Mouse (Mus musculus): Measurements from ENCODE around the gene Cys1. TPM values are rescaled to one million over a fixed set of nuclear protein-coding genes. Genes with fewer than 3 reads are reported as not detected.

The Cys1 gene
- polyA plus RNA-seq (2012; fragmentation: generic; extraction: Trizol), result 0.26 TPM

DNA sequence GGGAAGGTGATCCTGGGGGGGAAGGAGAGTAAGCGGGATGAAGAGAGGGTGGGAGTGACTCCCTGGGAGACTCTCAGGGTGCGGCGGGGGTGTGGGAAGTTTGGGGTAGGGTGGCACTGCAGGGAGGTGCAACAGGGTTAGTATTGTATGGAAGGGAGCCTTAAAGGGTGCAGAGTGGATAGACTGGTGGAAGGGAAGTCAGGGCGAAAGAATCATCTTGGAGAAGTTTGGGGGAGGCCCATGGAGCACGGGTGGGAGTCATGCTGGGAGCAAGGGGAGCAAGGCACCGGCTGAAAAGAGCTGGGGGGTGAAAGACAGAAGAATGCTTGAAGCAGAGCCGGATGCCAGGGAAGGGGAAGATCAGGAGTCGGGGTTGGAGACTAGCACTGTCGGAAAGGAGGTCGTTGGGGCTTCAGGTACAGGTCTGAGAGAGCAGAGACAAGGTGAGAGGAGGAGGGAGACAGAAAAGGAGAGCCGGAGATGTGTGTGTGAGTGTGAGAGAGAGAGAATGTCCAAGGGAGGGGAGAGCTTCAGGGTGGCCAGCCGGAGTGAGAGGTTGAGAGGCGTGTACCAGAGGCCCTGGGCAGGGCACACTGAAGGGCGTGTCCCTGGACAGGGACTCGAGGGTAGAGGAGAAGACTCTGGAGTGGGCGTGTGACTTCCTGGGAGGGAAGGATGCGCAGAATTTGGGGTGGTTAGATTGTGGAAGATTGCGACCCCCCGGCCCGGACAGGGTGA is at the start of gene Cys1:
TSS of gene Cys1 (minus strand) at position 528 of the 738 bp plus-strand sequence.
- Histone ChIP-seq H3K79me2 (ENCODE audit: control insufficient read depth, insufficient read depth) (no peaks in the 10 kb centered on the region), H3K4me2 (ENCODE audit: low read depth) (peak within 1 kb of the TSS; percentile 65), H3ac (ENCODE audit: control insufficient read depth, insufficient read length) (no peak within 1 kb of the TSS), H3K4me3 (peak within 1 kb of the TSS; percentile 14), H3K36me3 (ENCODE audit: control insufficient read depth, insufficient read depth) (no peaks in the 10 kb centered on the region), H3K27me3 (ENCODE audit: control insufficient read depth, insufficient read depth, insufficient read length) (peaks cover 11% of the 10 kb centered on the region)
- no peak for TF ChIP-seq REST (IDR thresholded peaks at IDR 0.05; ENCODE audit: insufficient read depth, insufficient read length)
- TF ChIP-seq USF1 (IDR thresholded peaks at IDR 0.05; ENCODE audit: low read depth), result no peak
- TF ChIP-seq MAX (IDR thresholded peaks at IDR 0.05; ENCODE audit: low read depth), result no peak
- no peak for TF ChIP-seq CEBPB (IDR thresholded peaks at IDR 0.05; ENCODE audit: insufficient read depth, poor library complexity, severe bottlenecking)

DNA sequence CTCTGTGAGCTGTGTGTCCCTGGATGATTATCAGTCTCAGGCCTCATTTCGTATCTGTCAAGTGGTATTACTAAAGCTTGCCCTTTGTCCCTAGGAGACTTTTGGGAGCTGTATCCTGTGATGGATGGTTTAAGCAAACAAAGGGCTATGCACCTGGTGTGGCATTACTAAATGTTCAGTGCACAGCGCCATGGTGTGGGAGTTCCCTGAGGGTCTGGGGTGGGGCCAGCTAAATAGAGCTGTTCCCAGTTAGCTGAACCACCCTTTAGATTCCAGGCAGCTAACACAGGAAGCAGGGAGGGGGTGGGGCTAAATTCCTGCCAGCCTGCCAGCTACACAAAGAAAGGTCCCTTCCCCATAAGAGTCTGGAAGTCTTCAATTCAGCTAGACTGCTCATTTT is 42.8 kb upstream of the Cys1 start:
- H3K4me2 ChIP-seq (ENCODE audit: low read depth), result peak overlapping the region; percentile 22
- TF ChIP-seq USF1 (IDR thresholded peaks at IDR 0.05; ENCODE audit: low read depth), result no peak
- no peak for TF ChIP-seq TCF3 (IDR thresholded peaks at IDR 0.05; ENCODE audit: insufficient read length, low read depth)
- TF ChIP-seq MYOG (IDR thresholded peaks at IDR 0.05; ENCODE audit: control insufficient read depth in 1 of 3, insufficient read depth in 1 of 3, insufficient read length in 2 of 3, low read depth in 2 of 3), result no peak
- no peak for TF ChIP-seq POLR2AphosphoS2 (IDR thresholded peaks at IDR 0.05; ENCODE audit: insufficient read length, low read depth)
- no peak for TF ChIP-seq E2F4 (IDR thresholded peaks at IDR 0.05; ENCODE audit: insufficient read depth)
- no peak for TF ChIP-seq SRF (IDR thresholded peaks at IDR 0.05; ENCODE audit: control insufficient read depth, insufficient read length, low read depth)
- no peaks in the 10 kb centered on the region for H3K27me3 ChIP-seq (ENCODE audit: control insufficient read depth, insufficient read depth, insufficient read length)
- H3K36me3 ChIP-seq (ENCODE audit: control insufficient read depth, insufficient read depth), result no peaks in the 10 kb centered on the region
- H3K4me3 ChIP-seq, result no peak overlapping the region
- no peaks in the 10 kb centered on the region for H3K79me2 ChIP-seq (ENCODE audit: control insufficient read depth, insufficient read depth)
- no peak overlapping the region for H3ac ChIP-seq (ENCODE audit: control insufficient read depth, insufficient read length)

DNA sequence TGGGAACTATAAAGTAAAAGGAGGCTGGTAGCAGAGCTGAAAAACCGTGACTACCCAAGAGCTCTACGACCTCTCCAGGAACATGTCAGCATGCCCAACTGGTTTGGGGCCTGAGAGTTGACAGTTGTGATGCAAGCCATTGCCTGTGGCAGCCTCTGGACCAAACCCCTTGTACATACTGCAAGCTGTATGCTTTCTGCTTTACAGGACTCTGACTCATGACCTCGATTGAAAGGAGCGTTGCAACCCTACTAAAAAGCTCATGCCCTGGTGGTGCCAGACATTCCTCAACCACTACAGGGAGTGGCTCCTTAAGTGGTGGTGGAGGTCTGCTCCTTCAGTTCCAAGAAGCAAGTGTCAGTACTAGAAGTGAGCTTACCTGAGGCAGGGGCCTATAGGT is 42.2 kb upstream of the Cys1 start:
- Histone ChIP-seq H3K4me3 (no peak overlapping the region), H3K27me3 (ENCODE audit: control insufficient read depth, insufficient read depth, insufficient read length) (no peaks in the 10 kb centered on the region), H3K4me2 (ENCODE audit: low read depth) (peak overlapping the region; percentile 22), H3K79me2 (ENCODE audit: control insufficient read depth, insufficient read depth) (no peaks in the 10 kb centered on the region), H3K36me3 (ENCODE audit: control insufficient read depth, insufficient read depth) (no peaks in the 10 kb centered on the region), H3ac (ENCODE audit: control insufficient read depth, insufficient read length) (no peak overlapping the region)
- TF ChIP-seq MAX (IDR thresholded peaks at IDR 0.05; ENCODE audit: low read depth), result no peak
- TF ChIP-seq POLR2AphosphoS2 (IDR thresholded peaks at IDR 0.05; ENCODE audit: insufficient read length, low read depth), result no peak
- no peak for TF ChIP-seq CEBPB (IDR thresholded peaks at IDR 0.05; ENCODE audit: insufficient read depth, poor library complexity, severe bottlenecking)
- no peak for TF ChIP-seq SRF (IDR thresholded peaks at IDR 0.05; ENCODE audit: control insufficient read depth, insufficient read length, low read depth)
- TF ChIP-seq REST (IDR thresholded peaks at IDR 0.05; ENCODE audit: insufficient read depth, insufficient read length), result no peak
- no peak for TF ChIP-seq MYOD1 (IDR thresholded peaks at IDR 0.05; ENCODE audit: control insufficient read depth in 1 of 3, insufficient read length in 2 of 3, low read depth in 2 of 3)
- TF ChIP-seq TCF3 (IDR thresholded peaks at IDR 0.05; ENCODE audit: insufficient read length, low read depth), result no peak
- no peak for TF ChIP-seq USF1 (IDR thresholded peaks at IDR 0.05; ENCODE audit: low read depth)
- no peak for TF ChIP-seq MYOG (IDR thresholded peaks at IDR 0.05; ENCODE audit: control insufficient read depth in 1 of 3, insufficient read depth in 1 of 3, insufficient read length in 2 of 3, low read depth in 2 of 3)

DNA sequence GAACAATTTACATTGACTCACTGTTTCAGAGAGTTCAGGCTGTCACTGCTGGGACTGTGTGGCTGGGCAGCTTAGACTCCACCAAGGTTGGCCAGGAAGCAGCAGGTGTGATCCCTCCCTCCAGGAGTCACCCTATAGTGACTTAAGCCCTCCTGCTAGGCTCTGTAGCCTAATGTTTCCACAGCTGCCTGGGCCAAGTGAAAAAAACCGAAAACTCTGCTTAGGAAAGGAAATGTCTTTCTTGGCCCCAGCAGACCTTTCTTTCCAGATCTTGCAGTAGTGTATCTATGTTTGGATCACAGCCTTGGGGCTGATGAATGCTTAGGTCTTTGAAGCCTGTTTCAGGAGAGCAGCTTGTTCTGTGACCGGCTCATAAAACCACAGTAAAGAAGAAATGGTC is 41.8 kb upstream of the Cys1 start:
- peak overlapping the region; percentile 22 for H3K4me2 ChIP-seq (ENCODE audit: low read depth)
- no peak overlapping the region for H3K4me3 ChIP-seq
- no peak for TF ChIP-seq E2F4 (IDR thresholded peaks at IDR 0.05; ENCODE audit: insufficient read depth)
- no peak for TF ChIP-seq MAX (IDR thresholded peaks at IDR 0.05; ENCODE audit: low read depth)
- no peak for TF ChIP-seq POLR2A (IDR thresholded peaks at IDR 0.05; ENCODE audit: insufficient read length, low read depth)
- no peak for TF ChIP-seq MYOD1 (IDR thresholded peaks at IDR 0.05; ENCODE audit: control insufficient read depth in 1 of 3, insufficient read length in 2 of 3, low read depth in 2 of 3)
- no peak for TF ChIP-seq USF1 (IDR thresholded peaks at IDR 0.05; ENCODE audit: low read depth)
- no peak for TF ChIP-seq REST (IDR thresholded peaks at IDR 0.05; ENCODE audit: insufficient read depth, insufficient read length)
- no peak for TF ChIP-seq CEBPB (IDR thresholded peaks at IDR 0.05; ENCODE audit: insufficient read depth, poor library complexity, severe bottlenecking)
- TF ChIP-seq POLR2AphosphoS2 (IDR thresholded peaks at IDR 0.05; ENCODE audit: insufficient read length, low read depth), result no peak
- no peak for TF ChIP-seq TCF3 (IDR thresholded peaks at IDR 0.05; ENCODE audit: insufficient read length, low read depth)
- TF ChIP-seq MYOG (IDR thresholded peaks at IDR 0.05; ENCODE audit: control insufficient read depth in 1 of 3, insufficient read depth in 1 of 3, insufficient read length in 2 of 3, low read depth in 2 of 3), result no peak
- no peak for TF ChIP-seq TCF12 (IDR thresholded peaks at IDR 0.05; ENCODE audit: insufficient read depth, poor library complexity, severe bottlenecking)
- no peak for TF ChIP-seq SRF (IDR thresholded peaks at IDR 0.05; ENCODE audit: control insufficient read depth, insufficient read length, low read depth)
- no peak overlapping the region for H3ac ChIP-seq (ENCODE audit: control insufficient read depth, insufficient read length)
- H3K79me2 ChIP-seq (ENCODE audit: control insufficient read depth, insufficient read depth), result no peaks in the 10 kb centered on the region
- H3K27me3 ChIP-seq (ENCODE audit: control insufficient read depth, insufficient read depth, insufficient read length), result no peaks in the 10 kb centered on the region
- H3K36me3 ChIP-seq (ENCODE audit: control insufficient read depth, insufficient read depth), result no peaks in the 10 kb centered on the region

DNA sequence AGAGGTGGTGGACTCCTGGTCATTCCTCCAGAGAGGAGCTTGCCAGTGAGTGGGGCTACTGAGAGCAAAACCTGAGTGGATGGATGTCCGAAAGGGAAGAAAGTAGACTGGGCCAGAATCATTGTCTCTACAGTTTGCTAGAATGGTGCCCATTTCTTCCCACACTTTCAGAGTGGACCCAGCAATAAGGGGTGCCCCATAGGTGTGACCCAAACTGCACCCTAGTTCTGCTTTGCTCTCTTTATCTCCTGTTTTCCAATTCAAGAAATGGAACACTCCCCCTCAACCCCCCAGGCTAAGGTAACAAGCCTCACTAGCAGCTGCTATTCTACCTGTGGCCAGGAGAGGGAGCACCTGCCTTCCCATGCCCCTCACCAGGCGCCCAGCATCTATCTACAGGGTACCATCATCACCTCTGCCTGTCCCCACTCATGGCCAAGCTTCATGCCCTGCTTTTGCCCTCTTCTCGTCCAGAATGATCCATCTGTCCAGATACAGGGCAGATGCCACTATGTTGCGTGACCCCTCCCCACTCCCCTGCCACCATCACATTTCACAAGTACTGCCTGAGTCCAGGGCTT is 35.2 kb upstream of the Cys1 start:
- no peaks in the 10 kb centered on the region for H3K27me3 ChIP-seq (ENCODE audit: control insufficient read depth, insufficient read depth, insufficient read length)
- H3K79me2 ChIP-seq (ENCODE audit: control insufficient read depth, insufficient read depth), result peaks cover 7% of the 10 kb centered on the region
- no peak overlapping the region for H3K4me2 ChIP-seq (ENCODE audit: low read depth)
- H3K4me3 ChIP-seq, result no peak overlapping the region
- H3K36me3 ChIP-seq (ENCODE audit: control insufficient read depth, insufficient read depth), result peaks cover 6% of the 10 kb centered on the region
- H3ac ChIP-seq (ENCODE audit: control insufficient read depth, insufficient read length), result no peak overlapping the region
- TF ChIP-seq MAX (IDR thresholded peaks at IDR 0.05; ENCODE audit: low read depth), result no peak
- no peak for TF ChIP-seq POLR2A (IDR thresholded peaks at IDR 0.05; ENCODE audit: insufficient read length, low read depth)
- no peak for TF ChIP-seq TCF3 (IDR thresholded peaks at IDR 0.05; ENCODE audit: insufficient read length, low read depth)
- no peak for TF ChIP-seq MYOG (IDR thresholded peaks at IDR 0.05; ENCODE audit: control insufficient read depth in 1 of 3, insufficient read depth in 1 of 3, insufficient read length in 2 of 3, low read depth in 2 of 3)
- no peak for TF ChIP-seq E2F4 (IDR thresholded peaks at IDR 0.05; ENCODE audit: insufficient read depth)
- no peak for TF ChIP-seq CEBPB (IDR thresholded peaks at IDR 0.05; ENCODE audit: insufficient read depth, poor library complexity, severe bottlenecking)
- no peak for TF ChIP-seq USF1 (IDR thresholded peaks at IDR 0.05; ENCODE audit: low read depth)
- no peak for TF ChIP-seq REST (IDR thresholded peaks at IDR 0.05; ENCODE audit: insufficient read depth, insufficient read length)
- TF ChIP-seq MYOD1 (IDR thresholded peaks at IDR 0.05; ENCODE audit: control insufficient read depth in 1 of 3, insufficient read length in 2 of 3, low read depth in 2 of 3), result no peak
- TF ChIP-seq TCF12 (IDR thresholded peaks at IDR 0.05; ENCODE audit: insufficient read depth, poor library complexity, severe bottlenecking), result no peak
- TF ChIP-seq POLR2AphosphoS2 (IDR thresholded peaks at IDR 0.05; ENCODE audit: insufficient read length, low read depth), result no peak
- no peak for TF ChIP-seq SRF (IDR thresholded peaks at IDR 0.05; ENCODE audit: control insufficient read depth, insufficient read length, low read depth)
